Mouse (Mus musculus): ENCODE data around the gene Cfap65. TPM values are rescaled to one million over a fixed set of nuclear protein-coding genes. Genes with fewer than 3 reads are reported as not detected.

The Cfap65 gene
- total and polyA plus RNA-seq, 3 experiments = not detected

GRCm38 (mm10) chr1:74877199-74877598 is 58.2 kb downstream of the Cfap65 start:
- DNase-seq (ENCODE audit: low read depth, low spot score) = no peak
- no peak overlapping the region for H3K9ac ChIP-seq (ENCODE audit: control insufficient read depth, low read depth, low read length, poor library complexity, severe bottlenecking)

GRCm38 (mm10) chr1:74872218-74872617 is 63.2 kb downstream of the Cfap65 start:
- Histone ChIP-seq H3K4me3 (ENCODE audit: control insufficient read depth in 1 of 2, insufficient read depth in 1 of 2, low read depth in 2 of 2, low read length in 2 of 2) (no peak overlapping the region), H3K27me3 (ENCODE audit: control insufficient read depth in 1 of 2, insufficient read depth in 2 of 2, low read length in 2 of 2) (peaks cover 0 to 6% of the 10 kb centered on the region in 2 experiments; a peak in 2 of 4 replicates), H3K27ac (ENCODE audit: control insufficient read depth, low read depth, low read length) (no peak overlapping the region), H3K9ac (ENCODE audit: control insufficient read depth, low read depth, low read length, poor library complexity, severe bottlenecking) (no peak overlapping the region), H3K4me1 (ENCODE audit: control insufficient read depth in 1 of 2, insufficient read depth in 2 of 2, low read length in 2 of 2) (no peaks in the 10 kb centered on the region), H3K9me3 (replicated peaks; ENCODE audit: insufficient read depth, low read length) (no peaks in the 10 kb centered on the region), H3K79me2 (ENCODE audit: control insufficient read depth, insufficient read depth, low read length, poor library complexity) (no peaks in the 10 kb centered on the region), H3K36me3 (ENCODE audit: control insufficient read depth in 1 of 2, insufficient read depth in 2 of 2, low read length in 2 of 2) (no peaks in the 10 kb centered on the region)
- DNase-seq (ENCODE audit: low read depth, low spot score) = peak; percentile 31
- TF ChIP-seq CHD1 (IDR thresholded peaks at IDR 0.05; ENCODE audit: low read depth, low read length) (no peak), KAT2A (conservative IDR thresholded peaks at IDR 0.05; ENCODE audit: low read depth, low read length) (no peak), TCF12 (IDR thresholded peaks at IDR 0.05; ENCODE audit: low read depth, low read length) (no peak), POLR2A (IDR thresholded peaks at IDR 0.05; ENCODE audit: control insufficient read depth in 1 of 2, insufficient read depth in 1 of 2, low read depth in 1 of 2, low read length in 2 of 2, poor library complexity in 1 of 2) (no peak)

More at GRCm38 (mm10) chr1:74877199-74877598, 58.2 kb downstream of the Cfap65 start:
- H3K4me3 ChIP-seq (ENCODE audit: control insufficient read depth in 1 of 2, insufficient read depth in 1 of 2, low read depth in 2 of 2, low read length in 2 of 2) = no peak overlapping the region
- no peaks in the 10 kb centered on the region for H3K9me3 ChIP-seq (replicated peaks; ENCODE audit: insufficient read depth, low read length)
- TF ChIP-seq MXI1 (IDR thresholded peaks at IDR 0.05; ENCODE audit: low read depth, low read length) (no peak), E2F4 (IDR thresholded peaks at IDR 0.05; ENCODE audit: borderline replicate concordance, low read depth, low read length) (no peak), SMC3 (IDR thresholded peaks at IDR 0.05; ENCODE audit: low read depth, low read length) (no peak), CTCF (IDR thresholded peaks at IDR 0.05 in 2 of 3, conservative IDR thresholded peaks at IDR 0.05 in 1 of 3; ENCODE audit: control insufficient read depth in 1 of 3, insufficient read depth in 1 of 3, low read depth in 2 of 3, low read length in 3 of 3, poor library complexity in 1 of 3, severe bottlenecking in 1 of 3) (no peak)
- no peaks in the 10 kb centered on the region for H3K79me2 ChIP-seq (ENCODE audit: control insufficient read depth, insufficient read depth, low read length, poor library complexity)
- peaks cover 0 to 2% of the 10 kb centered on the region in 2 experiments; a peak in 1 of 4 replicates for H3K27me3 ChIP-seq (ENCODE audit: control insufficient read depth in 1 of 2, insufficient read depth in 2 of 2, low read length in 2 of 2)
- H3K4me1 ChIP-seq (ENCODE audit: control insufficient read depth in 1 of 2, insufficient read depth in 2 of 2, low read length in 2 of 2) = no peaks in the 10 kb centered on the region
- no peak overlapping the region for H3K27ac ChIP-seq (ENCODE audit: control insufficient read depth, low read depth, low read length)
- H3K36me3 ChIP-seq (ENCODE audit: control insufficient read depth in 1 of 2, insufficient read depth in 2 of 2, low read length in 2 of 2) = no peaks in the 10 kb centered on the region

- H3K4me3 ChIP-seq (ENCODE audit: control insufficient read depth in 1 of 2, insufficient read depth in 1 of 2, low read depth in 2 of 2, low read length in 2 of 2) = no peak overlapping the region
- no peak for TF ChIP-seq GABPA (IDR thresholded peaks at IDR 0.05; ENCODE audit: low read depth, low read length)
- peak; percentile 3 to 44 (median 28); a peak in 3 of 6 replicates for TF ChIP-seq CTCF (IDR thresholded peaks at IDR 0.05 in 2 of 3, conservative IDR thresholded peaks at IDR 0.05 in 1 of 3; ENCODE audit: control insufficient read depth in 1 of 3, insufficient read depth in 1 of 3, low read depth in 2 of 3, low read length in 3 of 3, poor library complexity in 1 of 3, severe bottlenecking in 1 of 3)
- no peak for TF ChIP-seq USF2 (IDR thresholded peaks at IDR 0.05; ENCODE audit: borderline replicate concordance in 1 of 2, insufficient read depth in 1 of 2, low read depth in 1 of 2, low read length in 2 of 2)
- peak; percentile 39 for TF ChIP-seq SMC3 (IDR thresholded peaks at IDR 0.05; ENCODE audit: low read depth, low read length)
- peak; percentile 33 for TF ChIP-seq RAD21 (IDR thresholded peaks at IDR 0.05; ENCODE audit: low read depth, low read length)
- TF ChIP-seq GATA1 (IDR thresholded peaks at IDR 0.05; ENCODE audit: low read depth, low read length) = 0 out of 2 replicates have a peak, but pooled peaks have one; percentile 11
Measured at GRCm38 (mm10) chr1:74861783-74862182, 73.6 kb downstream of the Cfap65 start.

More at GRCm38 (mm10) chr1:74861783-74862182, 73.6 kb downstream of the Cfap65 start:
- no peaks in the 10 kb centered on the region for H3K79me2 ChIP-seq (ENCODE audit: control insufficient read depth, insufficient read depth, low read length, poor library complexity)
- H3K27me3 ChIP-seq (ENCODE audit: control insufficient read depth in 1 of 2, insufficient read depth in 2 of 2, low read length in 2 of 2) = no peaks in the 10 kb centered on the region
- no peaks in the 10 kb centered on the region for H3K9me3 ChIP-seq (replicated peaks; ENCODE audit: insufficient read depth, low read length)
- H3K36me3 ChIP-seq (ENCODE audit: control insufficient read depth in 1 of 2, insufficient read depth in 2 of 2, low read length in 2 of 2) = no peaks in the 10 kb centered on the region
- peak; percentile 12 for DNase-seq (ENCODE audit: low read depth, low spot score)
- H3K9ac ChIP-seq (ENCODE audit: control insufficient read depth, low read depth, low read length, poor library complexity, severe bottlenecking) = no peak overlapping the region
- H3K4me1 ChIP-seq (ENCODE audit: control insufficient read depth in 1 of 2, insufficient read depth in 2 of 2, low read length in 2 of 2) = no peaks in the 10 kb centered on the region
- no peak overlapping the region for H3K27ac ChIP-seq (ENCODE audit: control insufficient read depth, low read depth, low read length)

Measured in MEL (cell line).